Mouse (Mus musculus) spleen, adult 2 months (tissue): ENCODE results near the gene Nectin2.

Source experiments
- CTCF ChIP-seq: fragments of 200-500 bp; IDR thresholded peaks from 2 replicates; pipeline ENCODE4 v1.5.1; 2011; ENCODE audit warnings: mild to moderate bottlenecking, inconsistent platforms; ENCODE audit not compliant: insufficient read depth, insufficient read length, insufficient replicate concordance; ENCODE audit errors: extremely low read depth
- POLR2A ChIP-seq: fragments of 200-500 bp; IDR thresholded peaks from 2 replicates; pipeline ENCODE4 v1.6.1; 2011; ENCODE audit warnings: low read depth, low read length, inconsistent platforms

DNA sequence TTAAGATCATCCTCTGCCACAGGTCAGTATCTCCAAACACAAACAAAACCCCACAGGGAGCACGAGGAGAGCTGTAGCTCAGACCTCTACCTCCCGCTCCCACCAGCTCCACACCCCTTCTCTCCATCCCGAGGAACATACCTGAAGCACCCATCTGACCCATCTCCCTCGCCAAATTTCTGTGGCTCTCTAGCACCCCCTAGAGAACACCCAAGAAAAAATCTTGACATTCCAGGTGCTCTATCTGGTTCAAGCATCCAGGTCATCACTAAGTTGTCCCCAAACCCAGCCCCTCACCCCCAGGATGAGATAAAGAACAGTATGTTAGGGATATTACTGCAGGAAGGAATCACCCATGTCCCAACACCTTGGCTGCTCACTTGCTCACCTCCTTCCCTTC is 37.1 kb downstream of the Nectin2 start:
- TF ChIP-seq CTCF = peak; percentile 12; the same call in 1 of the 2 replicates
- no peak for TF ChIP-seq POLR2A
